Mouse (Mus musculus) T-cell, adult 2 months (primary cell): Measurements from ENCODE around the gene Cad.
A peak's percentile ranks its signal among the peaks of the same experiment; 100 is the strongest.

ENCODE experiments used
- DNase-seq: peaks from one replicate; pipeline ENCODE4 v3.0.0; 2022; ENCODE audit warnings: low spot score

Gene Cad

DNA sequence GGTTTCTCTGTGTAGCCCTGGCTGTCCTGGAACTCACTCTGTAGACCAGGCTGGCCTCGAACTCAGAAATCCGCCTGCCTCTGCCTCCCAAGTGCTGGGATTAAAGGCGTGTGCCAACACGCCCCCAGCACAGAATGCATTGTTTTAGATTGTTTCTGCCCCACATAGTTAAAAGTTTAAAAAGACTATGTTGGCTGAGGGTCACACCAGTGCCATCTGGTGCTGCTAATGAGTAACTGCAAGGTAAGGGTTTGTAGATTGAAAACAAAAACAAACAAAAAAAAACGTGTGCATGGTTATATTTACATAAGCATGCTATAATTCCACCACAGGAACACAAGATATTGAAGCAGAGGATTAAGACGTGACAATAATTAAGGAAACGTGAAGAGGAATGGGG, 56.2 kb downstream of the Cad start:
- DNase-seq = peak; percentile 16

DNA sequence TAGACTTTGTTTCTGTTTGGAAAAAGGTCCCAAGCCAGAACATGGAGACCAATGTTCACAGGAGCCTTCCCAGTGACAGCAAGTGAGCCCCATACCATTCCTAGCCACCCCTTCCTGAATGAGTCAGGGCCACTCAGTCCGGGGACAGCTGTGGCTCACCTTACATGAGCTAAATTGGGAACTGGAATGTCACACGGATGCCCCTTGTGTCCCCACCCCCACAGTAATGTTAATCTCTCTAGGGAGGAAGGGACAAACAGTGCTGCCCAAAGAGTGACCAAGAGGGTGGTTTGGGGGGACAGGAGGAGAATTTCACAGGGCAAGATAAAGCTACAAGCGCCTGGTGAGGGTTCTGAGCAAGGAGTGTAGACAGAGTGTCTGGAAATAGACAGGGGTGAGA, 61.8 kb downstream of the Cad start, which contains the start of gene Trim54:
Gene Trim54 (plus strand): TSS at position 359 of the 400 bp plus-strand sequence.
- no peak for DNase-seq

DNA sequence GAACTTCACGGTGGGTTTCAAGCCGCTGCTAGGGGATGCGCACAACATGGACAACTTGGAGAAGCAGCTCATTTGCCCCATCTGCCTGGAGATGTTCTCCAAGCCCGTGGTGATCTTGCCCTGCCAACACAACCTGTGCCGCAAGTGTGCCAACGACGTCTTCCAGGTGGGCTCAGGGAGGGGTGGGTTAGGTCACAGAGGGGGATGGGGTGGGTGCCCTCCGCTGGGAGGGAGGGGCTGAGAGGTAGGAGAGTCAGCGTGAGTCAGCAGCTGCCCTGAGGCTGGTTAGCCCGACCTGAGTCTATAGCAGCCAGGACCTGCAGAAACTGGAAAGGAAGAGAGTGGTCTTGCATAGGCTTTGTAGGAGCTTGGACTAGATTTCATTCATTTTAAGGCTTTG, 62.3 kb downstream of the Cad start:
- no peak for DNase-seq

DNA sequence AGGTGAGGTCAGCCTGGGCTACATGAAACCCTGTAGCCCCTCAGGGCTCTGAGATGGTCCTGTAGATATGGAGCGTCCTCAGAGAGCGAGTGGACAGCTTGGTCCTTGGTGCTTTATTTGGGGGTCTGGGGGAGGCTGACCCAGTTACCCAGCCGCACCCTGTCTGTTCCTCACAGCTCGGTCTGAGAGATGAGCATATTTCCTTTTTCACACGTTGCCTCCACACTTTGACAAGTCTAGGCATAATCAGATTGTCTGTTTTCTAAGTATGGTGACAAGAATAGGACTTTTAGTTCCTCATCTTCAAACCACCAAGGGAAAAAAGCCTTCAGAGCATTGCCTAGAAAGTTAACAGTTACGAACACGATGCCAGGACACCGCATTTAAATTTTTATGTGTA, 66.5 kb downstream of the Cad start:
- no peak for DNase-seq

DNA sequence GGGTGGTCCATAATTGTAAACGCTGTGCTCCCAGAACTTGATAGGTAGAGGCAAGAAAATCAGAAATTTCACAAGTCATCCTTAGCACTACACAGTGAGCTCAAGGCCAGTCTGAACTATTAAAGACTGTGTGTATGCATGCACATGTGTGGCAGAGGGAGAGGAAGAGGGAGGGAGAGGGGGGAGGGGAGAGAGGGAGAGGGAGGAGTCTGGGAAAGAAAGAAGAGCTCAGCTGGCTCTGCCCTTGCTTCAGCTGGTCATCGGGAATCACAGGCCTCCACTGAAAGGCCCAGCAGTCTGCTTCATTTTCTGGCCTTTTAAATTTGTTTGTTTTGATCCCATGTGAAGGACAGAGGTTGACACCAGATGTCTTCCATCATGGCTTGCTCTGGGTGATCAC, 68.9 kb downstream of the Cad start:
- DNase-seq = no peak

DNA sequence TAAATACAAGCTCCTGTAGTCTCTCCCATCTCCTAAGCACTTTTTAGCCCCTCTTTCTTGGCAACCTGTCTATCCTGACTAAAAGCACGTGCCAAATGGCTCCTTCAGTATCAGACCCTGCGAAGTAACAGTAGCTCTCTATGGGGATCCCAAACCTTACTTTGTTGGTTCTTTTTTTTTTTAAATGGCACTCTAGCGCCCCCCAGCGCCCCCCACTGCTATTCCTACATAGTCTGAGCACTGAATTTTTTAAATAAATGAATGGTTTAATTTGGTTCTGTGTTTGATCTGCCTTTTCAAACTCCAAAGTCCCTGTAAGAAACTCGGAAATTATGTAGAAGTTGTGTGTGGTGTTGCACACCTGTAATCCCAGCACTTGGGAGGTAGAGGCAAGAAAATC, 71.5 kb downstream of the Cad start:
- DNase-seq = no peak
